Mouse (Mus musculus): ENCODE measurements around the gene Fbxo48. TPM values are rescaled to one million over a fixed set of nuclear protein-coding genes. Genes with fewer than 3 reads are reported as not detected.

Fbxo48 gene
- total RNA-seq, 2 experiments from 2014 or later: 2.7 to 2.9 TPM

GRCm38 (mm10) chr11:16973086-16973485, 21.9 kb downstream of the Fbxo48 start:
- no peak for DNase-seq

DNA sequence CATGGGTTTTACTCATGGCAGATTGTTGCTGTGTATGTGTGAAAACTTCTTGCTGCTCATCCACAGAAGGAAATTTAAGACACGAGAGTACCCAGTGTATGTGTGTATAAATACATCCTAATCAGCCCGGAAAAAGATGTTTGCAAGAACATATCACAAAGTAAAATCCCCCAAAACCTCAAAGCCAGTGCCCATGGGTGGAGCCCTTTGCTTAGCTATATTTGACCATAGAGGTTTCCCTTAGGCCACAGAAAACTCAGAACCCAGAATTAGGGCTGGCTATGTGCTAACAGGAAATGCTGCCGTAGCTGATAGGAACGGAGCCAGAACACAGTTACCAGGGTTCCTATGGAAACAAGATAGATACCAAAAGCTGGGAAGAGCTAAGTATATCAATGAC, 25.8 kb downstream of the Fbxo48 start:
- DNase-seq: peak; percentile 23

DNA sequence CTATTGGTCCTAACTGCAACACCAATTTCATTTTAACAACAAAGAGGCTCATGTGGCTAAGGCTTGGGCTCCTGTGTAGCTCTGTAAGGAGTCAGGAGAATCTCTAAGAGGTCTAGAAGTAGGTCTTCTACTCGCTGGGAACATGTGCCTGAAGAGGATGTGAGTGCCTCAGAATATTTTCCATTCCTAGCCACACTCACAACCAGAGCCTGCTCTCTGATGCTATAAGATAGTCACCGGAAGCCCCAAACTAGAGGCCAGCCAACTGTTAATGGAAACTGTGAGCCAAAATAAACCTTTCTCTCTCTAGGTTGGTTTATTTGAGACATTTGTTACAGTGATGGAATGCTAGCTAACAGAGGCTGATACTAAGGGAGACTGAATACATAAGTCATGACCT, 26.4 kb downstream of the Fbxo48 start:
- DNase-seq: no peak

- no peak for DNase-seq
Observed at GRCm38 (mm10) chr11:16978161-16978707, 27.1 kb downstream of the Fbxo48 start.

DNA sequence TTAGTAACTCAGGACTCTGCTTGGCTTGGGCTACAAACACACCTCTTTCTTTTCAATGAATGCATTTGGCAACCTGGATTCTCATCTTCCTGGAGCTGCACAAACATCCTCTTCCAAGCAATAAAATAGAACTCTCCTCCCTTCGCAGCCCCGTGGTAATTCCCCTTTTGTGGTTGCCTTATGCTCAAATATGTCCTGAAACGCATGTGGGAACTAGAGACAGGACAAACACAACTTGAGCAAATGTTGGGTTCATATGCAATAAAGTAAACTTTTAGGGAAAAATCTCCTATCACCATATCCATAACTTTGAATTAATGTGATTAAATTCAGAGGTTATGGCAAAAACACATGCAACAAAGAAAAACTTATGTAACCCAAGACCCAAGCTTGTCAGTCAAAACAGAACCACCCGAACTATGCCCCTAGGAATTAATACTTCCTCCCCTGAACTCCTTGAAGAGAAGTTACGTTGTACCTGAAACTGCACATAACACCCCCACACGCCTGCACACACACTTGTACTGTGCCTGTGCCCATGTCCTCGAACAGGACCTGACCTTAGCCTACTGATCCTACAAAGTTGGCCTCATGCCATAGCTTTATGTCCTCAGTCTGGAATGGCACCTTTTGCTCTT, 35.5 kb downstream of the Fbxo48 start:
- DNase-seq: no peak

- no peak for DNase-seq
Observed at GRCm38 (mm10) chr11:16987745-16988328, 36.7 kb downstream of the Fbxo48 start.

GRCm38 (mm10) chr11:16989885-16990284, 38.7 kb downstream of the Fbxo48 start:
- DNase-seq: no peak

- no peak for DNase-seq
Observed at GRCm38 (mm10) chr11:16992880-16993279, 41.7 kb downstream of the Fbxo48 start.

DNA sequence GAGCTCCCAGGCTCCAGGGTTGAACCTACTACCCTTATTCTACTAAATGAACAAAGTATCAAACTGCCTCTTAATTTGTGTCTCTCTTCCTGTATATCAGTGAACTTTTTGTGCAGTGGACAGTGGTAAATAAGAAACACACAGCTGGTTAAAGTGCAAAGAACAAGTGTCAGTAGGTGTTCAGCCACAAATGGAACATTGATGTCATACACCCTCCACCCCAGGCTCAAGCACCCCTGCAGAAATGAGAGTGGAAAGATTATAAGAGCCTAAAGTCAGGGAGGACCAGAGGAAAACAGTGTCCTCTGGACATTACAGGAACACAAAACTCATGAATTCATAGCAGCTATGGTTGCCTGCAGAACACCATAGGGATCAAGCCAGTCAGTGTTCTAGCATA, 45.6 kb downstream of the Fbxo48 start:
- DNase-seq: no peak

GRCm38 (mm10) chr11:16997465-16997864, 46.3 kb downstream of the Fbxo48 start:
- DNase-seq: no peak

GRCm38 (mm10) chr11:16999387-16999786, 48.2 kb downstream of the Fbxo48 start:
- DNase-seq: no peak

- DNase-seq: no peak
Observed at GRCm38 (mm10) chr11:16999933-17000332, 48.8 kb downstream of the Fbxo48 start.

DNA sequence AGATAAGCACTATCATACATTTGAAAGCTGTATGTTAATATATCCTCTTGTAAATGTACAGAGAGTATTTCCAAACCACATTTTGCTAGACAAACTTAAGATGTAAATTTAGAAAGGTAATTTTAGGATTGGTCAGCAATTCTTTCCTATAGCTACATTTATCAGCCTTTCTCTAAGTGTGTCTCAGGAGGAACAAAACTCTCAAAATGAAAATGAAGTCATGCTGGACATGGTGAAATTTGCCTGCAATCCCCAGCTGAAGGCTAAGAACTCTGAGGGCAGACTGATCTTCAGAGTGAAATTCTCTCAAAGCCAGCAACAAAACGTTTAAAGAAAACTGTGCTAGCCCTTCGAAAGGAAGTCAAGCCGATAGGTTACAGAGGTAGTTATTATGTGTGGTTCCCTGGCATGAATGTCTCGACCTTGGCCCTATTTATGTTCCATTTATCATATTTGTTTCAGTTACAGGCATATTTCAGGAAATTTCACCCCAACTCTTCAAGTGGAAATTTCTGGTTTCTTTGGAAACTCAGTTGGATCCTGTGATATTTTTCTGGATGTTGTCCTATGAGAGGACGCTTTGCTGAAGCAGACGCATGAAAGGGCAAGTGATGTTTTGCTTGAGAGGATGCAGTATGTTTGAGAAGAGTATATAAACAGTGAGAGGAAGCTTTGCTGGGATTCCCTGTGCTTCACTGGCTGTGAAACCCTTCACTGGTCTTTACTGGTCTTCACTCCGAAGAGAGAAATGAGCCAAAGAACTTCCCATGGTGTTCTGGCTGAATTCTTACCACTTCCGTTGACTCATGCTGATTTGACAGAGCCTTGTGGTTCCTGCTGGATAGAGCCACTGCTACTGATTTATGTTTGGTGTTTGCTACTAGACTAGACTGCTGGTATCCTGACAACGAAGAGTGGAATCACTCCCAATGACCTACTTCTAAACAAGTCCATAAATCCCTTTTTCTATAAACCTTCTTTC, 49.5 kb downstream of the Fbxo48 start:
- no peak for DNase-seq

- DNase-seq: no peak
Observed at GRCm38 (mm10) chr11:17002739-17003373, 51.7 kb downstream of the Fbxo48 start.

GRCm38 (mm10) chr11:17003757-17004156, 52.6 kb downstream of the Fbxo48 start:
- no peak for DNase-seq

Other genes starting within 250 kb of the Fbxo48 start
- 1 to 10 TPM; 8.0 to 9.1 TPM for gene Egfr, start 199.2 kb upstream of the Fbxo48 start, total RNA-seq (2021)
- 1 to 10 TPM; 7.4 to 8.0 TPM for gene Cnrip1, start 100.2 kb downstream of the Fbxo48 start, total RNA-seq (2021)
- gene Plek, start 101.0 kb downstream of the Fbxo48 start, total RNA-seq (2021): 1 to 10 TPM; 2.4 to 2.6 TPM
- 10 to 100 TPM; 78.9 to 79.6 TPM for gene Ppp3r1, start 207.9 kb downstream of the Fbxo48 start, total RNA-seq (2021)
- 1 to 10 TPM; 7.4 to 8.5 TPM for gene Wdr92, start 230.7 kb downstream of the Fbxo48 start, total RNA-seq (2021)